Mouse (Mus musculus) mouse trophoblast stem cell (cell line): ENCODE results near the gene Tjp3.

Experiments used
- in situ Hi-C, 2 experiments: fragments of 300-500 bp; cut with MseI, MboI; formaldehyde crosslinking; loops; 2 replicates in 1 of 2; 3 replicates in 1 of 2; pipeline ENCODE4 v1.15.1; 2025

Tjp3 gene

GRCm38 (mm10) chr10:81319741-81320549 lies 28.6 kb upstream of the Tjp3 start:
- in situ Hi-C loops: no loop called here

DNA sequence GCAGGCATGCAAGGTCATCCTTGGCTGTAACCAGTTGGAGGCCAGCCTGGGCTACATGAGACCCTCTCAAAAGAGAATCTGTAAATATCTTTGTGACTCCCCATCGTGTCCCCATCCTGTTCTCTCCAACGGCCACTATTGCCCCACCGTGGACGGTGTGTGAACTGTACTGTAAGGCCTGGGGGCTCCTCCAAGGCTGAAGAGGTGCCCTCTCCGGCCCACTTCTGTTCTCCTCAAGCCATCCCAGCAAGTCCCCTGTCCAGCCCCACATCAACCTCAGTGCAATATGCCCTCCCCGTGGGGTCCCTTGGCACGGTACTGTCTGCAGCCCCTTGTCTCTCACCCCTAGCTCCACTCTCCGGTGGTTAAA lies 27.9 kb upstream of the Tjp3 start:
- in situ Hi-C loops: no loop called here

DNA sequence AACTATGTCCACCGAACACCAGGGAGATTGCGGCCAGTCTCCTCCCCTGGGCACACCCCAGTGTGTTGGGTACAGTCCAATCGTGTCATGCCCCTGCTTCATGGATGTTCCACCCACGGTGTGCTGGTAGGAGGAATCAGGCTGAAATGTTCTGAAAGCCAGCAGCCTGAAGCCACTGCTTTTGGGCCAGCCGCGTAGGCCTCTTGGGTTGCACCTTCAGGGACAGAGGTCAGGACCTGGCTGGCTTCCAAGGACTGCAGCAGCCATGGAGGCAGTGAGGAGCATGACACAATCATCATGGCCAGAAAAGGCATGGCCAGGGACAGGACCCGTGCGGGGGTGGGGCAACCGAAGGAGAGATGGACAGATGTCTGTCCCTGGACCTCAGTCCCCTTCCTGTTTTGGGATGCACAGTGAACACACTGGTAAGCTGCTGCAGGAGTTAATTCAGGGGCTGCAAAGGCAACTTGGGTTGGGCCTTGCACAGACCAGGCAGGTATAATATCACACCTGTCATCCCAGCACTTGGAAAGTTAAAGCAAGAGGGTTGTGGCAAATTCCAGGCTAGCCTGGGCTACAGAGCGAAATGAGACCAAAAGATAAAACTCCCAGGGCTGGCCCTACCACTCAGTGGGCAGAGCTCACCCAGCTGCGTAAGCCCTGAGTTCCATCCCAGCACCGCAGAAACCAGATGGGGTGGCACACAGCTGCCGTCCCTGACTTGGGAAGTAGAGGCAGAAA lies 27.4 kb upstream of the Tjp3 start:
- in situ Hi-C loops: no loop called here

DNA sequence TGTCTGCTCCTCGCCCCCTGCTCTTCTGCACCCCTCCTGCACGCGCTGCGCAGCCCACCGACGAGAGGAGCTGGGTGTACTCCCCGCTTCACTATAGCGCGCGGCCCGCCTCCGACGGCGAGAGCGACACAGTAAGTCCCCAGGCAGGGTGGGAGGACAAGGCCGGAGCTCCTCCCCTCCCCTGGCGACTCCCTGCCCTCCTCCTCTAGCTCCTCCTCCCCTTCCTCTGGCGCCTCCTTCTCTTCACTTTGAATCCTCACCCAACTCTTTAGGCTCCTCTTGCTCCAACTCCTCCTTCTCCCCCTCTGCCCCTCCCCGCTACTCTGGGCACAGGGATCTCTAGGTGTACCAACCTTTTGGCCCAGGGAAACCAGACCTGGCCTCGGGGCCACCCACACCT lies 25.9 kb upstream of the Tjp3 start:
- in situ Hi-C loops: no loop called here

DNA sequence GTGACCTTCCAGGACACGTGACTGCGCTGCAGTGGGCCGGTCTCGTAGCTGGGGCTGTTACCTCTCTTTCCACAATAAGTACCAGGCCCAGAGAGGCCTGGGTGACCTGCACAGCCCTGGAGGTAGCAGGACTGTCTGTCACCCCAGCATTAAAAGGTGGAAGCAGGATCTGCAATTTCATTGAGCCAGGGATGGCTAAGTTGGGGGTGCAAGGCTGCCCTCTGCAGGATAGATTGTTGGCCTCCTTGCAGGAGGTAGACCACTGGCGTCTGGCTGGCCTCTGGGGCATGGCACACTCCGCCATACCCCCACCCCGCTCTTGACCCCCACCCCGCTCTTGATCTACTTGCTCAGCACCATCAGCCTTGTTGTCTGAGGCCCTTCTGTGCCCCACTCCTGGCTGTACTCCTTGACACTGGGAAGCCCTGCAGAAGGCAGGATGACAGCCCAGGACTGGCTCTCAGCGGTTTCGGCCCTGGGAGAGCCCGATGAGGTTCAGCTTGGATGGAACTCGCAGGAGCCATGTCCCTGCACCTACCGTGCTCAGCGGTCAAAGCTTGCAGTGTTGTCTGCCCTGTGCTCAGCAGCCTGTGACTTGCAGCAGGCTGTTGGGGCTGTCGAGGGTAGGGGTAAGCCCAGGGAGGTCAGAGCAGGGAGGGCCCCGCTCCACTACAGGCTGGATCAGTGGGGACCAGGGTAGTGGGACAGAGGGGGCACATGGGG lies 25.1 kb upstream of the Tjp3 start:
- in situ Hi-C loops: no loop called here

- in situ Hi-C loops: no loop called here
Observed at GRCm38 (mm10) chr10:81315587-81315986, 24.2 kb upstream of the Tjp3 start.

GRCm38 (mm10) chr10:81314201-81314600 lies 22.8 kb upstream of the Tjp3 start:
- in situ Hi-C loops: no loop called here

DNA sequence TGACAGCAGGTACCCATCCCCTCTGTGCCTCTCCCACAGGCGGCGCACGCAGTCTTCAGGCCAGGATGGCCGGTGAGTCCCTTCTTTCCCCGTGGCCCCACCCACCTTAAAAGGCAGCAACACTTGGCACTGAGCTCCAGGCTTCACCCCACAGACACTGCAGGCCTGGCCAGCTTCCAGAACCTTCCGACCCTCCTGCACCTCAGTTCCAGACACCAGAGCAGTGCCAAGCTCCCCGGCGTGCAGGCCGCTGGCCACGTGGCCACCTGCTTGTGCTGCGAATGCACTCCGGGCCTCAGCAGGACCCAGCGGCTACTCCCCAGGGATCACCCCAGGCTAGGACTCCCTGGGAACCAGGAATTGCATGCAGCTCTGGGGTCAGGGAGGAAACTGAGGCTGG lies 22.2 kb upstream of the Tjp3 start:
- in situ Hi-C loops: no loop called here

DNA sequence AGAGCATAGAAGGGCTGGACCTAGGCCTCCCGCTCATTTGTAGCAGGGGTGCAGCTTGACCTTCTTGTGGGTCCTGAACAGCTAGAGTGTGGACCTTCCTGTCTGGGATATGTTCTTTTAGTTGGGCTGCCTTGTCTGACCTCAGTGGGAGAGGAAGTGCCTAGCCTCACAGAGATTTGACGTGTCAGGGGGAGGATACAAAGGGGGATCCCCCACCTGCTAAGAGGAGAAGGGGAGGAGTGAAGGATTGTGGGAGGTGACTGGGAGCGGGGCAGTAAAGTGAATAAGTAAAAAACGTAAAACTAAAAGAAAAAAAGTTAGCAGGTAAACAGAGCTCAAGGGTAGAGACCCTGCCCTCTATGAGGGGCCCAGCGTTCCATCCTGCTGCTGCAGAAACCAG lies 18.2 kb upstream of the Tjp3 start:
- in situ Hi-C loops: no loop called here

- in situ Hi-C loops: no loop called here
Observed at GRCm38 (mm10) chr10:81306837-81307682, 15.7 kb upstream of the Tjp3 start.

DNA sequence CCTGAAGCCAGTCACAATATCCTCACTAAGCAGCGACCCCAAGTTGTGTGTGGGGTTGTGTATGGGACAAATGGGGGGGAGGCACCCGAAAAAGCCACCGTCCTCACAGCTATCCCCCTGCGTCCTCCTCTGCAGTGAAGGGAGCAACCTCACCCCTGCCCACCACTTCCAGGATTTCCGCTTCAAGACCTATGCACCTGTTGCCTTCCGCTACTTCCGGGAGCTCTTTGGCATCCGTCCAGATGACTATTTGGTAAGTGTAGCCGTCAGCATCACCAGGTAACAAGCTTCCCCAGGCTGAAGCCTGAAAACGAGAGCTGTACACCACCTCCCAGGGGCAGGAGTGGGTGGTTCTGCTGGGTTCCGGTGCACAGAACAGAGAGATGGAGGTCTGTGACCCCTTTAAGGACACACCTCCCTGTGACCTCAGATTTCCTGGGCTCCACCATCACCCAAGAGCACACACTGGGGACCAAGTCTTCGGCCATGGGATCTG lies 14.8 kb upstream of the Tjp3 start:
- in situ Hi-C loops: no loop called here

DNA sequence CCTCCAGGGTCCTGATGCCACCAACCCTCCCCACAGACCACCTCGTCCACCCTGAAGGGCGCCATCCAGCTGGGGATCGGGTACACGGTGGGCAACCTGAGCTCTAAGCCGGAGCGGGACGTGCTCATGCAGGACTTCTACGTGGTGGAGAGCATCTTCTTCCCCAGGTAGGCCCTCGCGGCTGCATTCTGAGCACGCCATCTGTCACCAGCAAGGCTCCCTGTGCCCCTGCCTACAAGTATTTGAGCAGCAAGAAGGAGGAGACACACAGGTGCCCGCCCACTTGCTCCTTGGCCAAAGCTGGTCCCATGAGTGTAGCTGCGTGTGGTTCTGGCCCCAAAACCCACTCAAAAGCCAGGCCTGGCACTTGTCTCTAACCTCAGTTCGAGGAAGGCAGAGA lies 14.3 kb upstream of the Tjp3 start:
- in situ Hi-C loops: no loop called here

DNA sequence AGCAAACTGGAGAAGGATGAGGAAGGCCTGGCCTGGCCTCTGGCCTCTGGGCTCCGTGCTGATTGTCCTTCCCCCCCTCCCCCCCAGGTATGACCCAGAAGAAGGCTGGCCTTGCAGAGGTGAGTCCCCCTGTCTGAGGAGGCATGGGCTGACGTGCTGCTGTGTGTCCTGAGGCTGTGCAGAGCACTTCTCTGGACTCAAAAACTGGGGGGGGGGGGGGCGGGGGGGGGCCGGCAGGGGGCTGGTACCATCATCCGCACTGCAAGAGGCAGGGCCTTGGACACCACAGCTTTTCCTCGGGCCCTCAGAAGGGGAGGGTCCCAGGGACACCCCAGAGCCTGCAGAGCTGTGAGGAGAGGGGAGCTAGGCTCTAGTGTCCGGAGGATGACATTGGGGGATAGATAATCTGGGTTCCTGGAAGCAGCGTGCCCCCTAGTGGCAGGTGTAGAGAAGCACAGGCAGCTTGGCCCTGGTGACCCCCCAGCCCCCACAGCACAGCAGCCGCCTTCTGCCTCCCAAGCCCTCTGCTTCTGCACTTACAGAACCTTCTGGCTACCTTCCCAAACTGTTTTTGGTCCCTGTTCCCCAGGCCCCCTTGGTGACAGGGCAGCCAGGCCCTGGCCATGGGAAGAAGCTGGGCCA lies 13.3 kb upstream of the Tjp3 start:
- in situ Hi-C loops: no loop called here

DNA sequence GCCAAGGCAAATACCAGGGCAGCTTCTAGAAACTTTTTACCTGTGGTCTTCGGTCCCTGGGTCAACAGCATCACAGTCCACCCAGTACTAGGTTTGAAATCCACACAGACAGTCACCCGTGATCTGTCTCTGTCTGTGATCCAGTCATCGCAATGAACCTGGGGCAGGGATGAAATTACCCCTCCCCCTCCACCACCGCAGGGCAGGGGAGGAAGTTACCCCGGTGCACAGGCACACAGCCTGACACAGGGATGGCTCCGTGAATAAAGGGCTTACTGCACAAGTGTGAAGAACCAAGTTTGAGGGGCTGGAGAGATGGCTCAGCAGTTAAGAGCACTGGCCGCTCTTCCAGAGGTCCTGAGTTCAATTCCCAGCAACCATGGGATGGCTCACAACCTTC lies 12.4 kb upstream of the Tjp3 start:
- in situ Hi-C loops: no loop called here

GRCm38 (mm10) chr10:81303258-81303657 lies 11.9 kb upstream of the Tjp3 start:
- in situ Hi-C loops: no loop called here

DNA sequence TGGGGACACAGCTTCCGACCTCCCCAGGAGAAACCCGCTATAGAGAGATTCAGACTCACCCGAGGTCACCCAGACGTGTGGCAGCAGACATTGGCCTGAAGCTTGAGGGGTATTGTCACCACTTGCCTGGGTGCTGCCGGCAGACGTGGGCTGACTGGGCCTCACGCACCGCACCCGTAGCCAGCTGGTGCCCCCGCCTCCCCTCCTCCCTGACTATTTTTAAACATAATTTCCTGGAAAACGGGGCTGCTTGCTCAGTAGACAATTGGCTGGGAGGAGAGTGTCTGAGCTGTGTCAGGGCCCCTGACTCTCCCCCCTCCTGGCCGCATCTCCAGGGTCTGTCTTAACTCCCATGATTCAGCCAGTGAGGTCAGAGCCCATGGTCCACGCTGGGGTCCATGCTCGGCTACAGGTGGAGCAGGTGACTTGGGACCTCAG lies 11.4 kb upstream of the Tjp3 start:
- in situ Hi-C loops: no loop called here

- in situ Hi-C loops: no loop called here
Observed at GRCm38 (mm10) chr10:81302288-81302687, 10.9 kb upstream of the Tjp3 start.

- in situ Hi-C loops: no loop called here
Observed at GRCm38 (mm10) chr10:81301321-81301720, 9.9 kb upstream of the Tjp3 start.

DNA sequence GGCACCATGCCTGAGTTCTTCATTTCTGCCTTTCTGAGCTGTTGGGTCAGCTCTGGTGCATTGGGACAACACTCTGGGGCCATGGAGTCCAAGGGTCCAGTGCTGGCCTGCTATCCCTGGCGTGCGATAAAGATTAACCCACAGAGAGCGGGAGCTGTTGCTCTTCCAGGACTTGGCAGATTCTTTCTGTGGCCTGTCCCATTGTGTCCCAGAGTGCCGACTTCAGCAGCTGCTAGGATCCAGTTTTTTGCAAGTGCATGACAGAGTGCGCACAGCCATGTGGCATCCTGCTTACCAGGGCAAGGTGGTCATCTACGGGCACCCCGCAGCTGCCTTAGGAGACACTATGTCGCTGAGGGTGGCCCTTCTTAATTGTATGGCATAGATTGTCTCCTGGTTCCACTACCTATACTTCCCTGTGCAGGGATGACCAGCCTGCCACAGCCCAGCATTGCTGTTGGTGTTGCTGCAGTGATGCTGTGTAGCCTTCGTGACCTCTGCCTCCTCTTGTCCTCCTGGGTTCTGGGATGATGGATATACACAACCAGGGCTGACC lies 9.0 kb upstream of the Tjp3 start:
- in situ Hi-C loops: no loop called here

GRCm38 (mm10) chr10:81299585-81300351 lies 8.4 kb upstream of the Tjp3 start:
- in situ Hi-C loops: no loop called here
